Mouse (Mus musculus): ENCODE measurements around the gene Slc50a1.

The Slc50a1 gene

DNA sequence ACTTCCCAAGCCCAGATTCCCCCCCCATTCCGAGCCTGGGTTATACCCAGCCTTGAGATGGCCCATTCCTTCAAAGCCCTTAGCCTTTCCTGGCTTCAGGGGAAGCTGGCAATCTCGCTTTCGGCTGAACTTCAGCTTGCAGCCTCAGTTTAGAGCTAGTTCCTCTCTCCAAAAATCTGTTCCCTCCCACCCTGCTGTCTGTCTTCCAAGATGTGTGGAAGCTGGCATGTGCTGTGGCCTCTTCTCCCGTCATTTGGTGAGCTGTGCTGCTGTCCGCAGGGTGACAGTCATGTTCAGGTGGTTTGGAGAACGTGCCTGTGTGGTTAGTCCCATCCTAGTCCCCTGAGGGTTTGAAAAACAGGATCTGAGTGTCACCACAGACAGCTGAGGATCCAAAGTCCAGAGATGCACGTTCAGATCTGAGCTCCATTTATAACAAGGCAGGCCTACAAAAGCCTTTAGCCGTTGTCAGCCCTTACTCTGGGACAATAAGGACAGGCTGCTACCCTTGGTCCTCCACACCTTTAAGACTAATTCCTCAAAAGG, 25.4 kb upstream of the Slc50a1 start:
- DNase-seq (ENCODE audit: low read depth, low spot score), result no peak

GRCm38 (mm10) chr3:89294195-89294594, 23.8 kb upstream of the Slc50a1 start:
- DNase-seq (ENCODE audit: low read depth, low spot score), result no peak

- no peak for DNase-seq (ENCODE audit: low read depth, low spot score)
Observed at GRCm38 (mm10) chr3:89293247-89293918, 23.0 kb upstream of the Slc50a1 start.

- DNase-seq (ENCODE audit: low read depth, low spot score), result no peak
Observed at GRCm38 (mm10) chr3:89292303-89292702, 21.9 kb upstream of the Slc50a1 start.

DNA sequence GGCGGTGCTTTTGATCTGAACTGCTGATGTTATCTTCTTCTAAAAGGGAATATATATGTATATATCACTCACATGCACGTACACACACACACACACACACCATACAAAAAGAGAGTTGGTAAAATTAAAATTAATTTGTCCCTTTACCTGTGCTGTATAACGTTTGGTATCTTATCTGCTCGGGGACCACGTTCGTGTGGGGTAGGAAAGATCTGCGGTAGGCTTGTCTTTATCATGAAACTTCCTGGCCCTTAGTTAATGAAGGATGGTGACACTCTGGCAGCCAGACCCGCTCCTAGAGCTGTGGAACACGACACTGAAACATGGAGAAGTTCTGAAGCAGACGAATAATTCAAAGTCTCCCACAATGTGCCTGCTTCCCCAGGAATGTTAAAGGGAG, 21.5 kb upstream of the Slc50a1 start:
- DNase-seq (ENCODE audit: low read depth, low spot score), result no peak

DNA sequence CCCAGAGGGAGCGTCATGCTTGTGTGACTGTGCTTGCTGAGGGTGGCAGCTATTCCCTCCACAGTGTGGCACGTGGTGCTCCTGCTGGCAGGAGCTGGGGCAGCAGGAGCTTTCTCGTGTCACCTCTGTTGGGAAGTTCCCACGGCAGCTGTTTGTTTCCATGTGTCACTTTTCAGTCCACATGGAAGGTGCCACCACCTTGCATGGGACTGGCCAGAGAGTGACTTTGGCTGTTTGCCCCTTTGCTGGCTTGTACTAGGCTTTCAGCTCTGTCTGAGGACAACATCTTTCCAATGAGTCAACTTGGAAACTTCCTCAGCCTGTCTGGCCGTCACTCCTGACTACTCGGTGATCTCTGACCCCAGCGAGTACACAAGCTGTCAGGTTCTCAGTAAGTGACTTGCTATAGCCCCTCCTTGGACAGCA, 18.1 kb upstream of the Slc50a1 start:
- no peak for DNase-seq (ENCODE audit: low read depth, low spot score)

DNA sequence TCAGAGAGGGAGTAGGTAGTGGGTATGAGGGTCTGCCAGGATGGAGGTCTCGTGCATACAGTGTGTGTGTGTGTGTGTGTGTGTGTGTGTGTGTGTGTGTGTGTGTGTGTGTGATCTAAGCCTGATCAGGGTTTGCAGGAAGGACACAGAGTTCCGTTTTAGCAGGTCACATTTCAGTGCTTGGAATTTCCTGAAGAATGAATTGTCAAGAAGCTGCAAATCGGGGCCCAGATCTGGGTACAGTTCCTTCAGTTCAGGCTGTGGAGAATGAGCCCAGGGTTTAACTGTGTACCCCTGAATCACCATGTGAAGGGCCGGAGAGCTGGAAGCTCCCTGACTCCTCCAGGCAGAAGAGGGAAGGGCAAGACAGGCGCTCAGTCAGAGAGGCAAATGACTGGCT, 16.9 kb upstream of the Slc50a1 start:
- DNase-seq (ENCODE audit: low read depth, low spot score), result no peak

- no peak for DNase-seq (ENCODE audit: low read depth, low spot score)
Observed at GRCm38 (mm10) chr3:89285526-89285925, 15.2 kb upstream of the Slc50a1 start.

GRCm38 (mm10) chr3:89284261-89284660, 13.9 kb upstream of the Slc50a1 start:
- DNase-seq (ENCODE audit: low read depth, low spot score), result no peak

GRCm38 (mm10) chr3:89282291-89282643, 11.9 kb upstream of the Slc50a1 start:
- DNase-seq (ENCODE audit: low read depth, low spot score), result no peak

DNA sequence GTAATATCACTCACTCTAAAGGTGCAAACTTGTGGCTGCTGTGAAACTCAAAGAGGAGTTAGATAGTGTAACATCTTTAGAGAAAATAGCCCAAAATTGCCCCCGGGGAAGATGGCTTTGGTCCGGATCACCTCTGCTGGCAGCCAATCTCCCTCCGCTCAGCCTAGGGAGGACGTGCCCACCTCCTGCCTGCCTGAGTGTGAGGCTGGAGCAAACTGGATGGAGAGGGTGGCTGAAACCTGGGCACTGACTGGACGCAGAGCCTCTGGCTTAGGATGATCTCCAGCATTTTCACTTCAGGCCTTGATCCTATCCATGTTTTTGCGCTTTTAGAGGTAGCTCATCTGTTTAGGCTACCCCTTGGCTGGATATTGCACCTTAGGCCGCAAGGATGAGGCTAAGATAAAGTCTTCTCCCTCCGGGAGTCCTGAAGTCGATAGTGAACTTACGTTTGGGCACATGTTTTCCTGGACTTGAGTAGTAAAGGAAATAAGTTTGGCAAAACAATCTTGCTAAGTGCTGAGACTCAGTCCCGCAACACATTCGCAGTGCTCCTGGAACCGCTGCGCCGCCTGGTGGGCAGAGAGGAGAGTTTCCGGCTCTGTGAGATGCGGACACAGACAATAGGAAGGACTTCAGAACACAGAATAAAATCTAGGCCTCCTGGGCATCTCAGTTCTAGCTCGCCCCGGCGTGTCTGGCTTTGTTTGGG, 11.4 kb upstream of the Slc50a1 start:
- DNase-seq (ENCODE audit: low read depth, low spot score), result peak; percentile 81

DNA sequence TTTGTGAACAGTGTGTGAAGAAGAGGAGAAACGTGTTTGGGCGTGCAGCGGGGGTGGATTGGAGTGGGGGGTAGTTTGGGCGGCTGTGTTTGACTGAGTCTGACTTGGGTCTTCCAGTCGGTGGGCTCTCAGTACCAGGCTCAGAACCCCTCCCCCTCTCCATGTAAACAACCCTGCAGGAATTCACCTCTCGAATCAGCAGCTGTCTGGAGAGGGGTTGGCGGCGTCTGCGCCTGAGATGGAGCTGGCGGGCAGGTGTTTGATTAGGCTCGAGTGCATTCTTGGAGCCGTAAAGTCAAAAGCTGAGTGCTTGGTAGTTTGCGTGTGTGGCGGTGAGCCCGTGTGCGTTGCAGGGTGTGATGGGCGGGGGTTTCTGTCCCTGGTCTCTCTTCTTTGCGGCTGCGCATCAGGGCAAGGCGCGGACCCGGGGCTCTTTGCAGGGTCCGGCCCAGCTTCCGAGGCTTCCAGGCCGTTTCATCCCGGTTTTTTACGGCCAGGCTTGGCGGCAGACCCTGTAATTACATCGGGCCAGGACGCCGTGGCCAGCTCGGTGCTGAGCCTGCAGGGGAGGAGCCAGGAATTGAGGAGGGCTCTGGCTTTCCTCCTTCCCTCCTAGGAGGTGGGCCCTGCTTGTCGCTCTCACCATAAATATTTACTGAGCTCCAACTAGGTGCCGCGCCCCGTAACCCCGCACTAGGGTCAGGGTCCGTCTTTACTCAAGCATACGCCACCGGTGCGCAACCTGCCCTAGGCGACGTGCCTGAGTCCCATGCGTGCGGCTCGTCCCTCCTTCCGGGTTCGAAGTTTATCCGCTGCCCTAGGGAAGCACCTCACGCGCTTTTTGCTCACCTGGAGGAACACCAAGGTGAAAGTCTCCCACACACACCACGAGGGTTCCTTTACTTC, 10.5 kb upstream of the Slc50a1 start, which contains the start of gene Efna1:
Gene Efna1, minus strand, starts transcription at position 537 of the 906 bp plus-strand sequence.
- no peak for DNase-seq (ENCODE audit: low read depth, low spot score)

- no peak for DNase-seq (ENCODE audit: low read depth, low spot score)
Observed at GRCm38 (mm10) chr3:89280050-89280605, 9.8 kb upstream of the Slc50a1 start.

GRCm38 (mm10) chr3:89279153-89279890, 9.0 kb upstream of the Slc50a1 start:
- DNase-seq (ENCODE audit: low read depth, low spot score), result peak; percentile 64

DNA sequence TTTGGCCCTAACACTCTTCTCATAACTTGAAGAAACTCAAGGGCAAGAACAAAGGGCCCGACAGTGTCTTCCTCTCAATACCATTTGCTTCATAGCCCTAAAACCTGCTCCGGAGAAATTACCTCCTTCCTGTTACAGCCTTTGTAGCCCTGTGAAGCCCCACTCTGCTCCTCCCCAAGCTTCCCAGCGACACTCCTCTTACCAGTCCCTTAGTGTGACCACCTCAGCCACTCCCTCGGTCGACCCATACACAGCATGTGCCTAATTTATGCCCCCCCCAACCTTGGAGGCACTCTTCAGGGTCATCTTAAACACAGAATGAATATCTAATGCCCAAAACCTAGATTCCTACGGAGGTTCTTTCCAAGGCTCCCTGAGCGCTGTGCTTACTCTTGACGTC, 8.3 kb upstream of the Slc50a1 start:
- no peak for DNase-seq (ENCODE audit: low read depth, low spot score)

- DNase-seq (ENCODE audit: low read depth, low spot score), result no peak
Observed at GRCm38 (mm10) chr3:89278107-89278506, 7.7 kb upstream of the Slc50a1 start.

GRCm38 (mm10) chr3:89277281-89278021, 7.1 kb upstream of the Slc50a1 start:
- DNase-seq (ENCODE audit: low read depth, low spot score), result no peak

DNA sequence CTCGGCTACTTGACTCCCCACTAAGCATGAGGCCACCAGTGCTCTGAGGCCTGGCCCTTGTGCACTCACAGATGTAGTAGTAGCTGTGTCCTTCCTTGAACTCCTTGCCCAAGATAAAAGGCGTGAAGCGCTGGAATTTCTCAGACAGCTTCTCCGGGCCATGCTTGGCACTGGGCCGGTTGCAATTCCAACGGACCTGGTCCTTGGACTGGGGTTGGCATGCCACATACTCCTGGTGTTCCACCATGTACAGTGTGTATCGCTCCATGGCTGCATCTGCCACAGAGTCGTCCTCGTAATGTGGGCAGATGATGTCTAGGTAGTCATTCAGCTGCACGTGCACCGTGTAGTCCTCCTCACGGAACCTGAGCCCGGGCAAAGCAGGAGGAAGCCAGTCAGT, 5.7 kb upstream of the Slc50a1 start:
- no peak for DNase-seq (ENCODE audit: low read depth, low spot score)

GRCm38 (mm10) chr3:89271760-89272159, 1.4 kb upstream of the Slc50a1 start:
- no peak for DNase-seq (ENCODE audit: low read depth, low spot score)

DNA sequence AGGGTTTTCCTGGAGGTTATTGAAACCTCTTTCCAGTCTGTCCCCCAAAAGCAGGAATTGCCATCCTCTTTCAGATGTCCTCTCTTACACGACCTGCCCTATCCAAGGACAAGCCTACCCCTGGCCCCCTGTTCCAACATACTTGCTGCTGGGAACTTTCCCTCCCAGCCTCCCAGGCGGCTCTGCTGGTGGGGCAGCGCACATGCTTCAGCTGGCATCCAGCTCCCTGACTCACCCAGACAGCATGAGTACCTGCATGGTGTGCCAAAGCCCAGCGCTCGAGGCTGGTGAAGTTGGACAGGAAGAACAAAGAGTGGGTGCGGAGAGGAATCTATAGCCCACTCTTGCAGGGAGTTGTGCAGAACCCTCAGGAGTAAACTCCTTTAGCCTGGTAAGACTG, 521 bp upstream of the Slc50a1 start:
- DNase-seq (ENCODE audit: low read depth, low spot score), result no peak

Data from CD4-positive helper T cell, adult 2 months (primary cell).